Mouse (Mus musculus) layer of hippocampus, postnatal 10 days (tissue): ENCODE results near the gene Limk2. TPM values are rescaled to one million over a fixed set of nuclear protein-coding genes. Genes with fewer than 3 reads are reported as not detected.
A peak's percentile ranks its signal among the peaks of the same experiment; 100 is the strongest.

ENCODE experiments used
- DNase-seq, 2 experiments: peaks; one replicate each; pipeline ENCODE4 v3.0.0; 2021; ENCODE audit warnings: low spot score in 2 of 2
- total RNA-seq, 2 experiments: library from RNA; stranded (reverse); gene quantifications; 2 replicates each; pipeline ENCODE4 v1.2.3; 2021

The Limk2 gene
- total RNA-seq, 2 experiments from 2014 or later, result 108 to 126 TPM

GRCm38 (mm10) chr11:3416399-3416798 lies 7.4 kb upstream of the Limk2 start:
- no peak for DNase-seq

GRCm38 (mm10) chr11:3412111-3412510 lies 3.1 kb upstream of the Limk2 start:
- DNase-seq, result no peak

GRCm38 (mm10) chr11:3408131-3408996 lies 625 bp downstream of the Limk2 start:
- DNase-seq, result no peak

GRCm38 (mm10) chr11:3404287-3405047 lies 4.5 kb downstream of the Limk2 start:
- no peak for DNase-seq

GRCm38 (mm10) chr11:3403024-3403423 lies 6.0 kb downstream of the Limk2 start:
- DNase-seq, result no peak

GRCm38 (mm10) chr11:3398318-3398717 lies 10.7 kb downstream of the Limk2 start:
- no peak for DNase-seq

GRCm38 (mm10) chr11:3396562-3396961 lies 12.4 kb downstream of the Limk2 start:
- DNase-seq, result no peak

- DNase-seq, result no peak
These were observed 12.9 kb downstream of the Limk2 start for GRCm38 (mm10) chr11:3396091-3396490.

- DNase-seq, result no peak
These were observed 14.5 kb downstream of the Limk2 start for GRCm38 (mm10) chr11:3394520-3394919.

GRCm38 (mm10) chr11:3392526-3392925 lies 16.5 kb downstream of the Limk2 start:
- DNase-seq, result no peak

- DNase-seq, result no peak
These were observed 18.2 kb downstream of the Limk2 start for GRCm38 (mm10) chr11:3390789-3391188.

GRCm38 (mm10) chr11:3389996-3390395 lies 19.0 kb downstream of the Limk2 start:
- no peak for DNase-seq

- DNase-seq, result no peak
These were observed 21.4 kb downstream of the Limk2 start for GRCm38 (mm10) chr11:3387482-3388196.

- DNase-seq, result peak; percentile 93 to 95
These were observed 22.0 kb downstream of the Limk2 start for GRCm38 (mm10) chr11:3386941-3387368.

GRCm38 (mm10) chr11:3382602-3383594 lies 26.1 kb downstream of the Limk2 start:
- no peak for DNase-seq

GRCm38 (mm10) chr11:3381148-3381814 lies 27.7 kb downstream of the Limk2 start:
- no peak for DNase-seq

GRCm38 (mm10) chr11:3379427-3379826 lies 29.6 kb downstream of the Limk2 start:
- no peak for DNase-seq

- DNase-seq, result no peak
These were observed 34.2 kb downstream of the Limk2 start for GRCm38 (mm10) chr11:3374741-3375140.

GRCm38 (mm10) chr11:3374293-3374645 lies 34.7 kb downstream of the Limk2 start:
- peak in 1 of 2 experiments; percentile 19 for DNase-seq
